Mouse (Mus musculus) thymus, adult 18-20 months (tissue): ENCODE measurements around the gene Ifngr2.

Experiments used
- DNase-seq, 2 experiments: peaks; one replicate each; pipeline ENCODE4 v3.0.0; 2022; ENCODE audit warnings: mixed read lengths in 2 of 2

Ifngr2 gene

GRCm38 (mm10) chr16:91537065-91537464 is 9.8 kb upstream of the Ifngr2 start:
- DNase-seq, result no peak

DNA sequence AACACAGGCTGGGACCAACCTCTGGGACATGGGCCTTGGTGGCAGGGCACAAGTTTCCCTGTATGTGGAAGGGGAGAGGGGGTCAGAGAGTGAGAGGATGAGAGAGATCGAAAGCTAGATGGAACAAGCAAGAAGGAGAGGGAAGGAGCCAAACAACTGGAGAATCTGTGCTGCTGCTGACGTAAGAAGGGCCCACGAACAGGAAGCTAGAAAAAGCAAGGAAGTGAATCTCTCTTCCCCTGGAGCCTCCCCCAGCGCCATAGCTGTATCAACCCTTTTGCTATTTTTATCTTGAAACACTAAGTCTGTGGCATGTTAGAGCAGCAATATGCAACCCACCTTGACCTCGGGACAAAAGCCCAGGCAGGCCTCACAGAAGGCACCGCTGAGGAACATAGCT is 8.8 kb upstream of the Ifngr2 start:
- DNase-seq, result no peak

DNA sequence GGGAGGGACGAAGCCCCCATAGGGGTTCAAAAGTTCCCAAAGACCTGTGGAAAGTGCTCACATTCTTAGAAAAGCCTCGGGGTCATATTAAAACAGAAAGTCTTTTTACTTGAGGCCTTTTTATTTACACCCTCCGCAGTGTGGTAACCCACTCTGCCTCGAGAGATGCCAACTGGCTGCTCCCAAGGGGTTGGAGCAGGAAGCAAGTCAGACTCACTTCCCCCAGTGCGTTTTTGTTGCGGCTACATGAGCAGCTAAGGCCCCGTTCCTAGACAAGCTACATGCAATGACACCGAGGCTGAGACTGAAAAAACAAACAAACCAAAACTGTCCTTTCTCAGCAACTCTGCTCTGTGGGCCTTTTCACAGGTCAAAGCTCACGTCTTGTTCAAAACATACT is 8.4 kb upstream of the Ifngr2 start:
- no peak for DNase-seq

DNA sequence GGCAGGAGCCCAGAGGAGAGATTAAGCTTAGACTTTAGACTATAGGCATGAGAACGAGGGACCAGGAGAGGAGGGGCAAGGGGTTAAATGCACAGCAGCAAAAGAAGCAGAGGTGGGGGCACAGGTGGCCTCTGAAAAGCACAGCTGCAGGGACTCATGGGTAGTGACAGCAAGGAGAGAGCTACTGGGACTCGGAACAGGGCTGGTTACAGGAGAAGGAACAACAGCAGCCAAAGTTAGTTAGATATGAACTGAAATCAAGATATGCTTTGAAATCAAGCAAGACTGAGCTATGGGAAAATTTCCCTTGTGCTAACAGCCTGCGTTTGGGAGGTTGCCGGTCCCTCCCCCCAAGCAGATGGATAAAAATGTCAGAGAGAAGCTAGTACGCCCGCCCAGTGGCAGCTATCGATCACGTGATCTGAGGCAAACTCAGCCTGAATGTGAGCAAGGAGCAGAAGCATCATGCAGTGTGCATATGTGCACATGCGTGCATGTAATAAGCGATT is 5.2 kb upstream of the Ifngr2 start:
- peak; percentile 60 to 76 for DNase-seq

DNA sequence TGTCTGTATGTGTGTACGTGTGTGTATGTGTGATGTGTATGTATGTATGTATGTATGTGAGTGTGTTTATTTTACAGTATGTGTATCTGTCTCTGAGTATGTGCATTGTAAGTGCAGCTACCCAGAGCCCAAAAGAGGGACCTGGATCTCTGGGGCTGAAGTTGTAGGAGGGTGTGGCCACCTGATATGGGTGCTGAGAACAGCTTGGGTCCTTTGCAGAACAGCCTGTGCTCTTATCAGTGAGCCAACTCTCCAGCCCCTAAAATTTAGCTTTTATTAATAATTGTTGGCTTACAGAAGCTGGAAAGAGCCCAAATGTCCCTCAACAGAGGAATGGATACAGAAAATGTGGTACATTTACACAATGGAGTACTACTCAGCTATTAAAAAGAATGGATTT is 3.3 kb upstream of the Ifngr2 start:
- DNase-seq, result no peak

- DNase-seq, result peak; percentile 62 to 80
Measured at GRCm38 (mm10) chr16:91545597-91546281, 1.1 kb upstream of the Ifngr2 start.

GRCm38 (mm10) chr16:91546391-91546835 is 459 bp upstream of the Ifngr2 start:
- DNase-seq, result peak in 1 of 2 experiments; percentile 50

- no peak for DNase-seq
Measured at GRCm38 (mm10) chr16:91547974-91548373, 1.1 kb downstream of the Ifngr2 start.

DNA sequence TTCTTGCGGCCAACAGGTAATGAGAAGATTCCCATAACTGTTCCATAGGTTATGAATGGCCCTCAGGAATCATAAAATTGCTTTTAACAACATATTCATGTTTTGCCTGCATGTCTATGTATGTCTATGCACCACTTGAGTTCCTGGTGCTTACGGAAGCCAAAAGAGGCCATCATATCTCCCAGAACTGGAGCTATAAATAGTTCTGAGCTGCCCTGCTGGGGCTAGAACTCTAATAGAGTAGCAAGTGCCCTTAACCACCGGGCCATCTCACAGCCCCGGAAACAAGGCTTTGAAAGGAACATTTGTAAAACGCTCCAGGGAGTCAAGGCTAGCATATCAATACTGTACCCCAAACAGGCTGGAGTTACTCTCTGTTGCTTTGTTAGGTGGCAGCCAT is 1.7 kb downstream of the Ifngr2 start:
- no peak for DNase-seq

DNA sequence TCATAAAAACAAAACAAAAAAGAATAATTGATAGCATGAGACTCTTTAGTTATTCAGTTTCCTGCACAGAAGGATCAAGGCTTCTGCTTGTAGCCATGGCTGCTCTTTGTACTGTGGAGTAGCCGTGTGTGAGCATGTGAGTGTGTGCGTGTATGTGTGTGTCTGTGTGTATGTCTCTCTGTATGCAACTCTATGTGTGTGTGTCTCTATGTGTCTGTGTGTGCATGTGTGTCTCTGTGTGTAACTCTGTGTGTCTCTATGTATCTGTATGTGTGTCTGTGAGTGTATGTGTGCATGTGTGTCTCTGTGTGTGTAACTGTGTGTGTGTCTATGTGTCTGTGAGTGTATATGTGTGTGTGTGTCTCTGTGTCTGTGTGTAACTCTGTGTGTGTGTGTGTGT is 2.1 kb downstream of the Ifngr2 start:
- no peak for DNase-seq

GRCm38 (mm10) chr16:91549616-91550015 is 2.7 kb downstream of the Ifngr2 start:
- no peak for DNase-seq

DNA sequence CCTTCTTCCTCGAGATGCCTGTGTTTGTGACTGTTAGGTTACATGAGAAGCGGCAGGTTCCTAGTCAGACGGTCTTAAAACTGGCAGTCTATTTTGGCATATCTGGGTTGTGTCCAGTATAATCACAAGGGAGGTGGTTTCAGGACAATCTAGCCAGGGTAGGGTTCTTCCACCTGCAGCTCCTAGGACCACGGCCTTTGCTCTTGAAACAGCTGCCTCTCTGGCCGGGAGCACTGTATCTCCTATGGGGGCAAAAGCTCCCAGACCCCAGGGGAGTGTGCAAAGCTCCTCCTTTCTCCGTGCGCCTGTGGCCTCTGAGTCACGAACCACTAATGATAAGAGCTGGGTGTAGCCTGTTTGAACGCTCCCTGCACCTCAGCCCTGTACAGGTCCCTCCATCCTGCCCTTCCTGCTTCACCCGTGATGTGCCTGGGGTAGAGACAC is 4.2 kb downstream of the Ifngr2 start:
- no peak for DNase-seq

DNA sequence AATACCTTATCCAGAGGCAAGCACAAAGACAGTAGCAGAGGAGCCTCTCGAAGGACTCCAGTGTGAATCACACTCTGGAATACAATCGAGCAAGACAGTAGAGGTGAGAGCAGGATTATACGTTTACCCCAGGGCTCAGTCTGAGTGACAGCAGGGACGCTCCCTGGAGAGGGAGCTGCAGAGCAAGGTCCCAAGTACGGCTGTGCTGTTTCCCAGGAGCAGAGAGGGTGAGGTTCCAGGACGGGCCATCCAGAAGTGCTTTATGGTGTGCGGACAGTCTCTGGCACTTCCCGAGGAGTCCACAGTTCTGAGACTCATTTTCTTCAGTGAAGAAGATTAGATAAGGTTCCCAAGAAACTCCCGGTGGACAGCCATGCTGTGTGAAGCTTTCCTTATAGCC is 5.2 kb downstream of the Ifngr2 start:
- DNase-seq, result no peak

GRCm38 (mm10) chr16:91553625-91554024 is 6.8 kb downstream of the Ifngr2 start:
- no peak for DNase-seq

DNA sequence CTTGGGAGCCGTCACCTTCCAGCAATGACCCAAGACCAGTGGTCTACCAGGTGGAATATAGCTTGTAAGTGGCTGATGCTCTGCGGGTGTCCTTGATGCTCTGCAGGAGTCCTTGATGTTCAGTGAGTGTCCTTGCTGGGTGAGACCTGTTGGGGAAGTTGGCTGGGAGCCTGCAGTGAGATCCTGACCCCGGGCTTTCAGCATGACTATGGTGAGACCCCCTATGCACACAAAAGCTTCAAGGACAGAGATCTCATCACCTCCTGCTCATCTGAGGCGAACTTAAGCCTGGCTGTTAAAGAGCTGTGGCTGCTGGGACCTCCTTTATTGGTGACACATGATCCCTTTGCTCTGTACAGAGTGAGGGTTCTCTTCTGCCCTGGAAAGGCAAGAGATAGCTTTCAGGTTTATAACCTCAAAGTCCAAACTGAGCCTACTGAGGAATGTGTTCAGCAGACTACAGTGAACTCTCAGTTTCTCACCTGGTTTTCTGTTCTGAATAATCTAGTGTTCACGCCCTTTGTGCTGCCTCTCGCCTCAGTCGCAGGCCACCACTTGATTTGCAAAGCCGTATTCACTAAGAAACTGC is 8.2 kb downstream of the Ifngr2 start:
- DNase-seq, result no peak

- DNase-seq, result no peak
Measured at GRCm38 (mm10) chr16:91556659-91557058, 9.8 kb downstream of the Ifngr2 start.

- no peak for DNase-seq
Measured at GRCm38 (mm10) chr16:91557214-91557613, 10.3 kb downstream of the Ifngr2 start.

GRCm38 (mm10) chr16:91557693-91558092 is 10.8 kb downstream of the Ifngr2 start:
- DNase-seq, result no peak

DNA sequence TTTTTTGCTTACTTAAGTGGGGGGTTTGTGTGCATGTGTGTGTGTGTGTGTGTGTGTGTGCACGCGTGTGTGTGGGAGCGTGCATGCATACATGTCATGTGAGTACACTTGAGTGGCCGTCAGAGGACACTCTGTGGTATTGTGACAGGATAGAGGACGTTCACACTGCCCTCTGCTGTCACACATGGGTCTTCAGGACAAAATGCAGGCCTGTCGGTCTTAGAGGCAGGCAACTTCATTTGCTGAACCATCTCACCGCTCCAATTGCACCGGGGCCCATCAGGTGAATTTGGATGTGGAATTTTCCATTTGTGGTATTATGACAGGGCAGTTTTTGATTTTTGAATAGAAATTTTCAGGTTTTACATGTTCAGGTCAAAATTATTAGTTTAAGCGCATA is 14.2 kb downstream of the Ifngr2 start:
- DNase-seq, result no peak

- no peak for DNase-seq
Measured at GRCm38 (mm10) chr16:91561541-91562457, 14.9 kb downstream of the Ifngr2 start.

GRCm38 (mm10) chr16:91564580-91565291 is 17.9 kb downstream of the Ifngr2 start:
- no peak for DNase-seq

GRCm38 (mm10) chr16:91565292-91565951 is 18.6 kb downstream of the Ifngr2 start:
- DNase-seq, result no peak
